Mouse (Mus musculus): Measurements from ENCODE around the gene Ndufab1. TPM values are rescaled to one million over a fixed set of nuclear protein-coding genes. Genes with fewer than 3 reads are reported as not detected.
A peak's percentile ranks its signal among the peaks of the same experiment; 100 is the strongest.
"Not testable (repeated sequence)": the region's sequence is repeated elsewhere in the genome, so short reads cannot be mapped to it uniquely, and the experiment has no call there.

The Ndufab1 gene
- polyA plus RNA-seq, 1 experiment from 2014 or later, result 634 TPM

DNA sequence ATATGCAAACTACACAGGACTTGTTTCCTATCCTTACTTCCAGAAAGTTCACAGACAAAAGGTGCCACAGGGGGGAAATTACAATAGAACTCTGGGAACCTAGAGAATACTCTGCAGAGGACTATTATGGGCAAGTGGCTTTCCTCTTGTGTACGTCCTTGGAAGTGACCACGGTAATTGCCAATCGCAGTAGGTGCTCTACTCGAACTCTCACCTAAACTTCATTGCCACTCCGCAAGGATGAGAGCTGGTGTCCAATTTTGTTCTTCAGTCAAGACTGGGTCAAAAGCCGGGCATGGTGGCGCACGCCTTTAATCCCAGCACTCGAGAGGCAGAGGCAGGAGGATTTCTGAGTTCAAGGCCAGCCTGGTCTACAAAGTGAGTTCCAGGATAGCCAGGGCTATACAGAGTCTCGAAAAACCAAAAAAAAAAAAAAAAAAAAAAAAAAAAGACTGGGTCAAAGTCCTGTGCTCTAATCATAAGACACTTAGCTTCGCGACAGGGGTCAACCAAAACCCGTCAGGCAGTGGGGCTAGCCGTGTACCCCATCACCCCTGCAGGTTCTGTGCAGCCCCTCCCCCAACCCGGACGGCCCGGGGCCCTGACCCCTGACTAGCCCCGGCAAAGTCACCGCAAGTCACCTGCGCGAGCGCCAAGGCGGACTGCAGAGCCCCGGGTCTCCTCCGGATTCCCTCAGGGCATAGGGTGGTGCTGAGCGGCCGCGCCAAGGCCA, 506 bp downstream of the Ndufab1 start:
- WGBS, result 5% methylated on average over 22 of the region's 28 CpGs
- not testable (repeated sequence) for H3K27me3 ChIP-seq, H3K27ac ChIP-seq, H3K9me3 ChIP-seq
- H3K4me2 ChIP-seq, result peak overlapping the region; percentile 76
- ATAC-seq (ENCODE audit: borderline replicate concordance, extremely low read depth, low FRiP score, low TSS enrichment), result peak; percentile 78
- H3K4me3 ChIP-seq, result peak overlapping the region; percentile 59
- peaks cover 22% of the 10 kb centered on the region for H3K36me3 ChIP-seq
- peaks cover 15% of the 10 kb centered on the region for H3K4me1 ChIP-seq
- peak overlapping the region; percentile 74 for H3K9ac ChIP-seq

DNA sequence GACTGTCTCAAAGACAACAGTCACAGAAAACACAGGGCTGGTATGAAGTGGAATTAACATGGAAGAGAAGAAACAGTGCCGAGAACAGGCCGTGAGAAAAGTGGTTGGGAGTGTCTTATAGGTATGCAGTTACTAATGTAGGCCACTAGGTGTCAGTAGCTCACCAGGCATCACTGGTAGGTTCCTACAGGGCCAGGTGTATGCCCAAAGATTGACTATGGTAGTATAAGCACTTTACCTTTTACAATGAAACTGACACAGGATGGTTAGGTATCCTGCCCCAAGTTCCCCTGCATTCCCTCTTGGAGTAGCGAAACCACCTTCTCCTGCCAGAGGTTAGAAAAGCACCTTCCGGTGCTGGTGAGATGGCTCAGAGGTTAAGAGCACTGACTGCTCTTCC, 2.5 kb downstream of the Ndufab1 start:
- peaks cover 42% of the 10 kb centered on the region for H3K36me3 ChIP-seq
- H3K9ac ChIP-seq, result no peak overlapping the region
- peaks cover 15% of the 10 kb centered on the region for H3K4me1 ChIP-seq
- H3K4me2 ChIP-seq, result no peak overlapping the region
- no peak overlapping the region for H3K27ac ChIP-seq
- H3K27me3 ChIP-seq, result no peaks in the 10 kb centered on the region
- ATAC-seq (ENCODE audit: borderline replicate concordance, extremely low read depth, low FRiP score, low TSS enrichment), result no peak
- no peaks in the 10 kb centered on the region for H3K9me3 ChIP-seq
- H3K4me3 ChIP-seq, result no peak overlapping the region
- 51% methylated on average over 4 of the region's 4 CpGs for WGBS

DNA sequence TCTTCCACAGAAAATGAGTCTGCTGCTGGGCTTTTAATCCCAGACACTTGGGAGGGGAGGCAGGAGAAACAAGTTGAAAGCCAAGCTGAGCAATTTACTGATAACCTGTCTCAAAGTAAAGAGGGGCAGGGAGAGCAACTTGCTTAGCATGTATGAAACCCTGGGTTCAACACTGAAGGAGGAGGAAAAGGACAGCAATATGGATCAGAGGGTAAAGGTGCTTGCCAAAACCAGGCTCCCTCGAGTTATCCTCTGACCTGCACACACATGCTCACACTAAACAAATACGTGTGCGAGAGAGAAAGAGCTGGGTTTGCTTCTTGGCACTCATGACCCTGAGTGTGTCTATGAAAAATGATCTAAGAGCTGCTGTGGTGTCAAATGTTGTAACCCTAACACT, 3.7 kb downstream of the Ndufab1 start:
- 72% methylated on average over 3 of the region's 3 CpGs for WGBS
- Histone ChIP-seq H3K4me1 (peaks cover 15% of the 10 kb centered on the region), H3K36me3 (peaks cover 51% of the 10 kb centered on the region), H3K9me3 (no peaks in the 10 kb centered on the region), H3K27ac (no peak overlapping the region), H3K4me3 (no peak overlapping the region), H3K27me3 (no peaks in the 10 kb centered on the region), H3K9ac (no peak overlapping the region), H3K4me2 (no peak overlapping the region)
- no peak for ATAC-seq (ENCODE audit: borderline replicate concordance, extremely low read depth, low FRiP score, low TSS enrichment)

DNA sequence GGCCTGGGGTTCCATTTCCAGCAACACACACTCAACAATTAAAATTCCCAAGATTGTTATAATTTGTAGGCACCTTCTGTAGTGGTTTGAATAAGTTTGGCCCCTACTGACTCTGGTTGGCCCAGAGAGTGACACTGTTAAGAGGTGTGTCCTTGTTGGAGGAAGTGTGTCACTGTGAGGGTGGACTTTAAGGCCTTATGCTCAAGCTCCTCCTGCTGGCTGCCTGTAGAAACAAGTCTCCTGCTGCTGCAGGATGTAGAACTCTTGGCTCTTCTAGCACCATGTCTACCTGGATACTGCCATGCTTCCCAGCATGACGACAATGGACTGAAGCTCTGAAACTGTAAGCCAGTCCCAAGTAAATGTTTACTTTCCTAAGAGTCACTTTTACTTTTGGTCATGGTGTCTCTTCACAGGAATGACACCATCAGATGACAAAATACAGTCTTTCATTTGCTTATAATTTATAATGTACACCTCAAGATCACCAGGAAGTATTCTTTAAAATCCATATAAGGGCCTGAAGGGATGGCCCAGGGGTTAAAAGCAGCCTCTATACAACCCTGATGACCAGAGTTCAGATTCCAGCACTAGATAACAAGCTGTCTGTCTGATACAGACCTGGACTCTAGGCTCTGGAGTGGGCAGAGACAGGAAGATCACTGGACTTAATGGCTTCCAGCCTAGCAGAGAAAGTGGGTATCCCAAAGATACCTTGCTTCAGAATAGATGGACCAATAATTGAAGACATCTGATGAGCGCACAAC, 6.9 kb downstream of the Ndufab1 start:
- Histone ChIP-seq H3K27ac (no peak overlapping the region), H3K4me2 (no peak overlapping the region), H3K9ac (no peak overlapping the region), H3K4me1 (peaks cover 2% of the 10 kb centered on the region), H3K4me3 (no peak overlapping the region), H3K9me3 (no peaks in the 10 kb centered on the region), H3K36me3 (peaks cover 80% of the 10 kb centered on the region), H3K27me3 (no peaks in the 10 kb centered on the region)
- 91% methylated on average over 2 of the region's 2 CpGs for WGBS
- ATAC-seq (ENCODE audit: borderline replicate concordance, extremely low read depth, low FRiP score, low TSS enrichment), result no peak

DNA sequence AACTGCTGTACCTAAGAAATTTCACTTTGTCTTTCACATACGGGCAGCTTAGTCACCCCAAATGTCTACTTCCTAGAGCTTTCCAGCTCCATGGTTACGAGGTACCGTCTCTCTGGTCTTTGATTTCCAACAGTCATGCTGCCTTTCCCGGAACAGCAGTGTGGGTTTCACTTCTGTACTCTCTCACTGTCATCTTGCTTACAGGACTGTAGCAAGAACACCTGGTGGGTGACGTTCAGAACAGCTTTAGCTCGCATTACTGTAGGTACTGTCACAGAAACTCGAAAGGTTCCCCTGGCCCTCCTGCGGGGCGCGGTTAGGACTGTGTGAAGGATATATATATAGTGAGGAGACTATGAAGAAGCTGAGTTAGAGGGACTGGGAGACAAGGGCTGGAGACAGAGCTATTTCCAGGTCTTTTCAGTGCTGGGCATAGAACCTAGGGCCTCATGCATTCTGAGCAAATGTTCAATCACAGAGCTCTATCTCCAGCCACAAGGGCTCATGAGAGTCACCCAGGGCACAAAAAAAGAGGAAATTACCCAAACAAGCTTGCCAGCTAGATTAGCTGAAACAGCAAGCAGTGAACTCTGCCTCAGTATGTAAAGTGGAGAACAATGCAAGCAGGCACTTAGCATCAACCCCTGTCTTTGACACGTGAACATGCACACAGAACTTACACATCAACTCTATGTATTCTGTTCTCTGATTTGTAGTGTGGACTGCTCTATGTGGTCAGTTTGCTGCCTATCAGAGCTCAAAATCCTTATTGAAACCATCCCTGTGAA, 14.3 kb downstream of the Ndufab1 start:
- H3K27ac ChIP-seq, result no peak overlapping the region
- H3K4me3 ChIP-seq, result no peak overlapping the region
- no peak for ATAC-seq (ENCODE audit: borderline replicate concordance, extremely low read depth, low FRiP score, low TSS enrichment)
- no peak overlapping the region for H3K9ac ChIP-seq
- no peaks in the 10 kb centered on the region for H3K4me1 ChIP-seq
- no peaks in the 10 kb centered on the region for H3K27me3 ChIP-seq
- no peak overlapping the region for H3K4me2 ChIP-seq
- H3K36me3 ChIP-seq, result peaks cover 72% of the 10 kb centered on the region
- H3K9me3 ChIP-seq, result no peaks in the 10 kb centered on the region
- WGBS, result 92% methylated on average over 11 of the region's 11 CpGs

DNA sequence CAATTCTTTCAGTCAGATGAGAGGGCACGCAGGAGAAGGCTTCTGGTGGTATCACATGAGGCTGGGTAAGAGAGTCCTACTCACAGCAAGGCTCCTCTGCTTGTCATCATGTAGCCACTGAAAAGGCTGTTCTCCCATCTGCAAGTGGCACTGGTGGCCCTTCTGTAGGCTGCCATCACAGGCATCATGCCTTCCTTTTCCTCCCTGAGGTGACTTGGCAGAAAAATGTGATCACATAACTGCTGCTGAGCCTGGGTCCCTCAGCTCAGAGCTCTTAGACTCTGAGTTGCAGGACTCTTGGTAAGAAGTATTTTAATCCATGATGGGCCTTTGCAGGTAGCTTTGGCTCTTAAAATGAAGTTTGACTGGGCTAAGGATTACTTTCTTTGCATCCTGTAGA, 20.6 kb downstream of the Ndufab1 start:
- H3K4me2 ChIP-seq, result no peak overlapping the region
- no peaks in the 10 kb centered on the region for H3K4me1 ChIP-seq
- peaks cover 70% of the 10 kb centered on the region for H3K36me3 ChIP-seq
- no peaks in the 10 kb centered on the region for H3K27me3 ChIP-seq
- H3K9ac ChIP-seq, result no peak overlapping the region
- H3K4me3 ChIP-seq, result no peak overlapping the region
- WGBS, result 89% methylated on average over 1 of the region's 1 CpGs
- H3K27ac ChIP-seq, result no peak overlapping the region
- no peaks in the 10 kb centered on the region for H3K9me3 ChIP-seq
- no peak for ATAC-seq (ENCODE audit: borderline replicate concordance, extremely low read depth, low FRiP score, low TSS enrichment)

DNA sequence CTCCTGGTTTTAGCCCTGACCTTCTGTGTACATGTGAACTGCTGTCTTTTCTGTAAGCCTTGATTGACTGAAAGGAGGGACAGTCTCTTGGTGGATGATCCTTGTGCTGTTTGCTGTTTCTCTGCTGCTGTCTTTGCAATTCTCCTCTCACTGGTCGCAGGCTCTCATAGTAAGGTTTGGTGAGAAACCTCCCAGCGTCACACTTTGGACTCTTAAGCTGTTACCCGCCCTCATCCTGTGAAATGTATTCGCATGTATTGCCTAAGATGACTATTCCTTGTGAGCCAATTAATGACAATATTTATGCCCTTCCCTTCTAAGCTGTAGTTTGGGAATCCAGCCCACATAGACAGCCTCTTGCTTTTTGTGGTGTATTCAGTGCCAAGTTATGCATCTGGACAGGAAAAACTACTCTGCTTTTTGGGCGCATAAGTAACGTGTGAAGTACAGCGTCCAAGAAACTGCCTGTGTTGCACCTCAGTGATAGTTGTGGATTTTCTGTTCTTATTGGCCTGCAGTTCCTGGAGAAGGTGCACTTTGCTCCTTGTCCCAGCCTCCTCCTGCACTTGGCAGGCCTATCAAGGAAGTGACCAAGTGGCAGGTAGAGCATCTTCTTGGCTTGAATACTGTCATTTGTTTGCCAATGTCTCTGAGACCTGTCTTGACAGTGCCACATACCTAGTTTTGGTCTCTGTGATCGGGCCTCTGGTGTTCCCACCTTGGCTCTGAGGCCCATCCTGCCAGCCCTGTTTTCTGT, 21.7 kb downstream of the Ndufab1 start:
- no peak overlapping the region for H3K4me3 ChIP-seq
- no peak for ATAC-seq (ENCODE audit: borderline replicate concordance, extremely low read depth, low FRiP score, low TSS enrichment)
- no peaks in the 10 kb centered on the region for H3K4me1 ChIP-seq
- H3K36me3 ChIP-seq, result peaks cover 76% of the 10 kb centered on the region
- no peak overlapping the region for H3K9ac ChIP-seq
- 91% methylated on average over 8 of the region's 8 CpGs for WGBS
- H3K9me3 ChIP-seq, result no peaks in the 10 kb centered on the region
- H3K27ac ChIP-seq, result no peak overlapping the region
- no peaks in the 10 kb centered on the region for H3K27me3 ChIP-seq
- no peak overlapping the region for H3K4me2 ChIP-seq

DNA sequence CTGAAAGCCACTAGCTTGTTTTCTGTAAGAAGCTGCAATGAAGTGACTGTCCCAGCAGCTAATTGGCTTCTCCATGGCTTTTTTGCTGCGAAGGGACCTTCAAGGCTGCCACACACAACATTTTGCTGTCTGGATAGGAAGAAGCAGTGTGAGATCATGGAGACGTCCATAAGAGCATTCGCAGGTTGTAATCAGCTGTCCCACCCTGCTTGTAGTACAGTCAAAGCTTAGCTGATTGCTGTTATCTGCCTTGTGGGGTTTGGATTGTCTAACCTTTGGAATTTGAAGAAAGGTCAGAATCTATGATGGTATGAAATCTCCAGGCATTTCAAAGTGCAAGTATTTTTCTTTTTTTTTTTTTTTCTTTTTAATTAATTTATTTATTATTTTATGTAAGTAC, 27.3 kb downstream of the Ndufab1 start:
- ATAC-seq (ENCODE audit: borderline replicate concordance, extremely low read depth, low FRiP score, low TSS enrichment), result no peak
- Histone ChIP-seq H3K9ac (no peak overlapping the region), H3K4me1 (peaks cover 3% of the 10 kb centered on the region; the same call in 1 of the 2 replicates), H3K4me3 (no peak overlapping the region), H3K36me3 (peaks cover 93% of the 10 kb centered on the region), H3K27ac (no peak overlapping the region), H3K27me3 (no peaks in the 10 kb centered on the region), H3K9me3 (no peaks in the 10 kb centered on the region), H3K4me2 (no peak overlapping the region)
- 87% methylated on average over 3 of the region's 3 CpGs for WGBS

DNA sequence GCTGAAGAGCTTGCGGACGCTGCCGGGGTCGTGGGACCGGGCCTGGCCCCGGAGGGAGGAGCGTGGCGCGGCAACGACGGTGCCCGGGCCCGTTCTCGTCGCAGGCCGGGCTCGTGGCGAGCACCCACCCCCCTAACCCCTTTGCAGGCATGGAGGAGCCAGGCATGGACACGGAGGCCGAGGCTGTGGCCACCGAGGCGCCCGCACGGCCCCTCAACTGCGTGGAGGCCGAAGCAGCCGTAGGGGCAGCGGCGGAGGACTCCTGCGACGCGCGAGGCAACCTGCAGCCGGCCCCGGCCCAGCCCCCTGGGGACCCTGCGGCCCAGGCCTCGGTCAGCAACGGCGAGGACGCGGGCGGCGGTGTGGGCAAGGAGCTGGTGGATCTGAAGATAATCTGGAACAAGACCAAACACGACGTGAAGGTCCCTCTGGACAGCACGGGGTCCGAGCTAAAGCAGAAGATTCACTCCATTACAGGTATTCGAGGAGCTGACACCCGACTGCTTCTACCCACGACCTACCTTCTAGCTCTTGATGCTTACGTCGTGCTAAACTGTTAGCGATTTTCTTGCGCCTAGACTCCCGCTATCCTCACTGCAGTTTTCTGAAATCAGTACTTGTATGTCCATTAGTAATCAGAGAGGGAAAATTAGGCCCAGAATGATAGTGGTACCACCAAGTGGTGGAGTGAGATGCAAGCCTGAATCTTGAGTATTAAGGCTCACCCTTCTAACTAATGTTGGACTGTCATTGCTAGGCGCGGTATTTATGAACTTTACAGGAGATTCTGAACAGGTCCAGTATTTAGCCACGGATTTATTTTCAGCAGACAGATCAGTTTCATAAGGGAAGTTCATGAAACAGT, 33.9 kb downstream of the Ndufab1 start:
- H3K4me3 ChIP-seq, result peak overlapping the region; percentile 95

DNA sequence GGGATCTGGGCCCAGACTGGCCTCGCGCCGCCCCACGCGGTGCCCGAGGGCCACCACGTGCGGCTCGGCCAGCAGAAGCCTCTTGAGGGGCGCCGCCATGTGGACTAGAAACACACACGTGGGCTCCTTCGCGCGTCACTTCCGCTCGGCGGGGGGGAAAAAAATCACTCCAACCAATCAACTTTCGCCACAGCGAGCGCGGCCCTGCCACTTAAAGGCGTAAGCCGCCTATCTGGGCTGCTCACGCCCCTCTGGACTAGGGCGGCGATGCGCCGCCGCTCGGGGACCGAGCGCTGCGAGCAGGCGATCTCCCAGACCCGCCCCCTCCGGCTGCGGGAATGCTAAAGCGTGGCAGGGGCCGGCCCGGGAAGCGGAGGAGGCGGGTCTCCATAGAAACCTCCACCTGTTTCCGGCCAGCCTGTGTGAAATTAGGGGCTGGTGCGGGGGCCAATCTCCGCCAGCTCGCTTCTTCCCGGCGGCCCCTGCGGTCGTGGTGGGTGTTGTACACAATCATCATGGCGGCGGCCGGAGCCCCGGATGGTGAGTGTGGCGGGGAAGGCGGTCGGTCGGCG, 34.7 kb downstream of the Ndufab1 start, which contains the start of the genes Ubfd1 and Ears2:
TSS of gene Ubfd1 (plus strand) at position 231 of the 572 bp plus-strand sequence.
TSS of gene Ears2 (minus strand) at position 319 of the 572 bp plus-strand sequence.
- Histone ChIP-seq H3K9ac (peak within 1 kb of the TSS; percentile 92), H3K27me3 (no peaks in the 10 kb centered on the region), H3K4me2 (peak within 1 kb of the TSS; percentile 73), H3K9me3 (no peaks in the 10 kb centered on the region), H3K4me1 (peaks cover 27% of the 10 kb centered on the region), H3K36me3 (peaks cover 39% of the 10 kb centered on the region), H3K4me3 (peak within 1 kb of the TSS; percentile 95), H3K27ac (peak within 1 kb of the TSS; percentile 95)
- under 1% methylated on average over 59 of the region's 60 CpGs for WGBS
- peak; percentile 99 for ATAC-seq (ENCODE audit: borderline replicate concordance, extremely low read depth, low FRiP score, low TSS enrichment)

More for the DNA sequence above, 33.9 kb downstream of the Ndufab1 start:
- Histone ChIP-seq H3K4me1 (peaks cover 27% of the 10 kb centered on the region), H3K4me2 (peak overlapping the region; percentile 73), H3K36me3 (peaks cover 39% of the 10 kb centered on the region), H3K9me3 (no peaks in the 10 kb centered on the region), H3K9ac (peak overlapping the region; percentile 92), H3K27me3 (no peaks in the 10 kb centered on the region), H3K27ac (peak overlapping the region; percentile 95)
- under 1% methylated on average over 57 of the region's 58 CpGs for WGBS
- ATAC-seq (ENCODE audit: borderline replicate concordance, extremely low read depth, low FRiP score, low TSS enrichment), result peak; percentile 15; the same call in 1 of the 2 replicates

Measured in lung, embryonic 15.5 days (tissue).